Mouse (Mus musculus) spleen, adult 2 months (tissue): ENCODE data around the gene Pdik1l.
A peak's percentile ranks its signal among the peaks of the same experiment; 100 is the strongest.

Experiments
- CTCF ChIP-seq: fragments of 200-500 bp; IDR thresholded peaks from 2 replicates; pipeline ENCODE4 v1.5.1; 2011; ENCODE audit warnings: mild to moderate bottlenecking, inconsistent platforms; ENCODE audit not compliant: insufficient read depth, insufficient read length, insufficient replicate concordance; ENCODE audit errors: extremely low read depth
- POLR2A ChIP-seq: fragments of 200-500 bp; IDR thresholded peaks from 2 replicates; pipeline ENCODE4 v1.6.1; 2011; ENCODE audit warnings: low read depth, low read length, inconsistent platforms

- peak; percentile 59; the same call in 1 of the 2 replicates for TF ChIP-seq POLR2A
- TF ChIP-seq CTCF, result no peak
These were observed 529 bp downstream of the Pdik1l start for GRCm38 (mm10) chr4:134287168-134287564.
